Mouse (Mus musculus) C2C12 (cell line): ENCODE results near the gene Adora1. TPM values are rescaled to one million over a fixed set of nuclear protein-coding genes. Genes with fewer than 3 reads are reported as not detected.

ENCODE experiments used
- H3K27me3 ChIP-seq: one replicate; pipeline ENCODE4 v1.6.1; 2011; ENCODE audit not compliant: control insufficient read depth, insufficient read depth, insufficient read length
- H3K36me3 ChIP-seq: one replicate; pipeline ENCODE4 v1.6.1; 2011; ENCODE audit not compliant: control insufficient read depth, insufficient read depth
- H3K4me3 ChIP-seq: one replicate; pipeline ENCODE4 v1.5.1; 2011; ENCODE audit warnings: mild to moderate bottlenecking, control low read depth; ENCODE audit not compliant: poor library complexity, insufficient read depth, severe bottlenecking
- H3K79me2 ChIP-seq: one replicate; pipeline ENCODE4 v1.6.1; 2011; ENCODE audit not compliant: control insufficient read depth, insufficient read depth
- H3K79me3 ChIP-seq: one replicate; pipeline ENCODE4 v1.6.1; 2011; ENCODE audit warnings: low read depth, control low read depth
- H3ac ChIP-seq: one replicate; pipeline ENCODE3; 2011; ENCODE audit warnings: low read depth; ENCODE audit not compliant: control insufficient read depth, insufficient read length
- CEBPB ChIP-seq: IDR thresholded peaks from one replicate; pipeline ENCODE4 v1.6.1; 2011; ENCODE audit warnings: low read depth, mild to moderate bottlenecking, control low read depth, moderate library complexity
- CTCF ChIP-seq: IDR thresholded peaks from one replicate; pipeline ENCODE4 v1.5.1; 2011; ENCODE audit not compliant: control insufficient read depth, insufficient read depth, insufficient read length
- FOSL1 ChIP-seq: IDR thresholded peaks from one replicate; pipeline ENCODE4 v1.8.0; 2011; ENCODE audit warnings: mild to moderate bottlenecking, low read length; ENCODE audit not compliant: poor library complexity, insufficient read depth, severe bottlenecking
- MAX ChIP-seq: IDR thresholded peaks from one replicate; pipeline ENCODE4 v1.6.1; 2011; ENCODE audit warnings: mild to moderate bottlenecking, control low read depth
- MYOD1 ChIP-seq: IDR thresholded peaks from one replicate; pipeline ENCODE4 v1.6.1; 2011; ENCODE audit warnings: low read depth; ENCODE audit not compliant: control insufficient read depth, insufficient read length
- MYOG ChIP-seq: IDR thresholded peaks from one replicate; pipeline ENCODE4 v1.6.1; 2011; ENCODE audit not compliant: control insufficient read depth, insufficient read length; ENCODE audit errors: extremely low read depth
- USF1 ChIP-seq: IDR thresholded peaks from one replicate; pipeline ENCODE4 v1.6.1; 2011; ENCODE audit warnings: low read depth, mild to moderate bottlenecking, control low read depth, moderate library complexity
- polyA plus RNA-seq: library from polyadenylated mRNA; unstranded; fragments of >200 nt; fragmentation: generic; extraction: Trizol; gene quantifications from one replicate; pipeline ENCODE4 v1.2.1, GENCODE M21; 2012; ENCODE audit warnings: missing spikeins

The Adora1 gene
- polyA plus RNA-seq, 1 experiment, result 0.05 TPM

DNA sequence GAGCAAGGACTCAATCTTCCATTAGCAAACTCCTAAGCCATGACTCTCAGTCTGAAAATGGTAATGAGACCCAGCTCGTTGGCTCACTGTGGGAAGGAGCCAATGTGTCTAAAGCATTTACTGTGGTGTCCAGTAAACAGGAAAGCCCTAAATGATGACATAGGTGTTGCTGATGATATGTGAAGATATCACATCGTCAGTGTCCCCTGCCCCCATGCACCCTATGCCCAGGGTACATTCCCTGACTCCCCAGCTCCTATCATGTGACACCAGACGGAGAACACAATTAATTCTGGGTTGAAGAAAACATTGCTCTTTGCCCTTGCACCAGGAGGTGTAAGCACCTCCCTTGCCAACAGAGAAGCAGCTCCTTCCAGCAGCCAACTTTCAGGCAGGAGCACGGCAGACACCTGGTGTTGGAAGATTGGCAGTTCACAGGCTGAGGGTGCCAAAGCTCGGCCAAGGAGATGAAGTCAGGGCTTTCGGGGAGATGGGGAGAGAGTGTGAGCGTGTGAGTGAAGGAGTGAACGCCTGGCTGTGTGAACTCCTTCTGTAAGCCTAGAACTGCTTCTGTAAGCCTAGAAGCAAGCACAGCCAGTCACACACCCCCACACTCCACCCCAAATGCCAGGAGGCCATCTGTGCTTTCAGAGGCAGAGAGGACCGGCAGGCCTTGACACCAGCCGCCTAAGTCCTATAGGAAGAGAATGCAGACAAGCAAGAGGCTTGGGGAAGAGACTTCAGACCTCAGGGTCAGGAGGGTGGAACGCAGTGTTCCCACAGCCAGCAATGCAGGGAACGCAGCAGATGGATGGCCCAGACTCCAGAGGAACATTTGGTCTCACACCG lies 40.6 kb upstream of the Adora1 start:
- H3ac ChIP-seq, result no peak overlapping the region
- no peaks in the 10 kb centered on the region for H3K79me3 ChIP-seq
- TF ChIP-seq CTCF, result no peak
- no peak for TF ChIP-seq MYOG
- no peak for TF ChIP-seq MYOD1
- no peak for TF ChIP-seq FOSL1

DNA sequence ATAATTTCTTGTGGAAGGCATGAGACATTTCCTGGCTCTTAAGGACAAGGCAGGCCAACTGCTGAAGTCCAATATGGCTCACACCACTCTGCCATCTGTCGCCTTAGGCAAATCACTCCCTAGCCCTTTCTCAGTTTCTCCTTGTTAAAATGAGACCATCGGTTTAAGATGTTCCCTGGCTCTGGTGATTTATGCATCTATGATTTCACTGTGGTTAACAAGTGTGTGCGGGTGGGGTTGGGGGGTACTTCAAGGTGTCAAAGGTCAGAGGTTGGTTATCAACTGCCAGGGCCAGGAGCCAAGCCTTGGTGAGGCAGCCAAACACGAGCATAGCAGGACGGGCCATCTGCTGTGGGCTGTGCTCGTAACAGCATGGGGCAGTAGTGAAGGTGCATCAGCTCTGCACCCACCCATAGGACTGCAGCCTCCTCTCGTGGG lies 39.3 kb upstream of the Adora1 start:
- no peaks in the 10 kb centered on the region for H3K27me3 ChIP-seq
- H3K4me3 ChIP-seq, result no peak overlapping the region
- no peak overlapping the region for H3ac ChIP-seq
- no peaks in the 10 kb centered on the region for H3K79me3 ChIP-seq
- no peaks in the 10 kb centered on the region for H3K79me2 ChIP-seq
- no peak for TF ChIP-seq USF1
- no peak for TF ChIP-seq MYOD1
- no peak for TF ChIP-seq CTCF
- TF ChIP-seq MYOG, result no peak
- no peak for TF ChIP-seq FOSL1
- no peak for TF ChIP-seq CEBPB
- TF ChIP-seq MAX, result no peak
- no peaks in the 10 kb centered on the region for H3K36me3 ChIP-seq

More for the DNA sequence above, 40.6 kb upstream of the Adora1 start:
- Histone ChIP-seq H3K27me3 (no peaks in the 10 kb centered on the region), H3K36me3 (no peaks in the 10 kb centered on the region), H3K79me2 (no peaks in the 10 kb centered on the region), H3K4me3 (no peak overlapping the region)

DNA sequence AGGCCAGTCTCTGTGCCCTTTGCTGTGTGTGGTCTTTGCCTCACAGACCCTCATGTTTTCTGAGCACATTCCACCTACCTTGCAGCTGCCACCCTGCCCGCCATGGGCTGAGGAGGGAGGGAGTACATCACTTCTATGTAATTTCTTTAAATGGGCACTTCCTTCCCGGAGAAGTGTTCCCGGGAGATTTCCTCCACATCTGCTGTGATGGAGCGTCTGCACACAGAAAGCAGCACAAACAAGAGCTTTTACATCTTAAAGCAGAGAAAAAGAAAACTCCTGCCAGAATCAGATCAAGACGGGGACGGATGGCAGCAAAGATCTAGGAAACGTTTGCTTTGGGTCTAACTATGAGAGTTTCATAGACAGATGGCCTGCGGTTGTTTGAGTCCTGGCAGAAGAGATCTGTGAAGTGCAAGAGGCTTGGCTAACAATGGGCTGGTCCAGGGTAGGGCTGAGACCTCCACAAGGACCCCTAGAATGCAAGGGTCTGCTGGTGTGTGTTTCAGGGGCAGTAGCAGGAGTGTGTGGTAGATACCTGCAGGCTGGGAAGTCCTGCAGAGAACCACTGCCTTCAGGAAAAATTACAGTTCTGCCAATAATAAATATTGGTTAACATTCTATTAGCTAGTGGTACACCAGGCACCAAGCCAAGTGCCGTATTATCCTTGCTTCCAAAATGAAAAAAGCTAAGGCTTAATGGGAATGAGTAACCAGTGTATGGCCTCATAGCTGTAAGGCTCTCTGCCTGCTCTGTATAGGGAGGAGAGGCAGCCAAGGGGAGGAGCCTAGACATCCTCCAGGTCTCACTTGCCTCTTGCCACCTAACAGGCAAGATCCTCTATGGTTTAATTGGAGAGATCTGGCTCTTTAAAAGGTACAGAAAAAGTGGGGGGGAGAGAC lies 38.5 kb upstream of the Adora1 start:
- TF ChIP-seq MYOD1, result no peak
- TF ChIP-seq CTCF, result no peak
- TF ChIP-seq FOSL1, result no peak
- TF ChIP-seq USF1, result no peak
- TF ChIP-seq MYOG, result no peak
- TF ChIP-seq MAX, result no peak
- no peak for TF ChIP-seq CEBPB
- Histone ChIP-seq H3K4me3 (no peak overlapping the region), H3K79me2 (no peaks in the 10 kb centered on the region), H3K79me3 (no peaks in the 10 kb centered on the region), H3ac (no peak overlapping the region), H3K36me3 (no peaks in the 10 kb centered on the region), H3K27me3 (no peaks in the 10 kb centered on the region)

- no peaks in the 10 kb centered on the region for H3K79me2 ChIP-seq
Measured at GRCm38 (mm10) chr1:134272754-134273250, 37.6 kb upstream of the Adora1 start.

DNA sequence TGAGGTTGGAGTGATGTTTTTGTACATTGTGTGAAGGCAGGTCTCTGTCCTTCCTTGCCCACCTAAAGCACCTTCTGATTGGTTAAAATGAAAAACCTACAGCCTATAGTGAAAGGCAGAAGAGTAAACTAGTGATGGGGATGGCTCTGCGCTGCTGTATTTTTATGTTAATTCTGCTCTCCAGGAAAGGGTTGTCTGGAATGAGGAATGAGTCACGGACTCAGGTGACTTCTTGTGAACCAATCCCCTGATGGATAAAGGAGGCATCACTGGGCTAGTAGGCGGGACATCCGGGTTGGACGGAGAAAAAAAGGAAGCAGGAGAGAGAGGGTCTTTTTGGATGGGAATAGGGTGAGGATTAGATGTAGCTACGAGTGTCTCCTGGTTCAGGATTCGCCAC lies 34.8 kb upstream of the Adora1 start:
- Histone ChIP-seq H3K4me3 (no peak overlapping the region), H3K36me3 (no peaks in the 10 kb centered on the region), H3K27me3 (no peaks in the 10 kb centered on the region), H3ac (no peak overlapping the region), H3K79me3 (no peaks in the 10 kb centered on the region), H3K79me2 (no peaks in the 10 kb centered on the region)
- TF ChIP-seq CEBPB (no peak), MAX (no peak), CTCF (no peak), MYOG (no peak), MYOD1 (no peak), FOSL1 (no peak), USF1 (no peak)

More at GRCm38 (mm10) chr1:134272754-134273250, 37.6 kb upstream of the Adora1 start:
- Histone ChIP-seq H3K36me3 (no peaks in the 10 kb centered on the region), H3K27me3 (no peaks in the 10 kb centered on the region), H3K79me3 (no peaks in the 10 kb centered on the region), H3K4me3 (no peak overlapping the region), H3ac (no peak overlapping the region)
- TF ChIP-seq MYOD1, result no peak

DNA sequence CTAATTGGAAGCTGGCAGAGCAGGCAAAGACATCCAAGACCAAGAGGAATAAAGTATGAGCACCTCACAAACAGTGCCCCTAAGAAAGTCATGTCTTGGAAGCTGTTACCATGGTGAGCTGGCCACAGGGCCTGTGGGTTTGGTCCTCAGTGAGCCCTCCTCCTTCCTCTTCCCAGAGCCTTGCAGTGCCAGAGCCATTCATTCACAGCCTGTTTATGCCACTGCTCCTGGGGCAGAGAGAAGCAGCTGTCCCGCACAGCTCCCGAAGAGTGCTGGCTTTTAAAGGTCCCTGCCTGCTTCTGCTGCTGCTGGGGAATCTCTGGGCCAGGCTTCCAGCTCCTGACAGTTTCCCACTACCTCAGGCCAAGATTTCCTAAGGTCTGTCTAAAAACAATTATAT lies 30.6 kb upstream of the Adora1 start:
- Histone ChIP-seq H3K4me3 (no peak overlapping the region), H3K79me2 (no peaks in the 10 kb centered on the region), H3ac (no peak overlapping the region), H3K79me3 (no peaks in the 10 kb centered on the region), H3K27me3 (no peaks in the 10 kb centered on the region), H3K36me3 (no peaks in the 10 kb centered on the region)
- TF ChIP-seq FOSL1 (no peak), CEBPB (no peak), MYOD1 (no peak), CTCF (no peak), USF1 (no peak), MAX (no peak), MYOG (no peak)
